Mouse (Mus musculus): Measurements from ENCODE around the gene Gpr158.

GRCm38 (mm10) chr2:21800045-21800444 is 432.7 kb downstream of the Gpr158 start:
- no peak for TF ChIP-seq CTCF (IDR thresholded peaks at IDR 0.05; ENCODE audit: control insufficient read depth, insufficient read depth, insufficient read length)
- no peak for TF ChIP-seq MAX (IDR thresholded peaks at IDR 0.05)
- no peak for TF ChIP-seq USF1 (IDR thresholded peaks at IDR 0.05; ENCODE audit: low read depth)
- no peak for TF ChIP-seq FOSL1 (IDR thresholded peaks at IDR 0.05; ENCODE audit: insufficient read depth, low read length, poor library complexity, severe bottlenecking)
- TF ChIP-seq MYOG (IDR thresholded peaks at IDR 0.05; ENCODE audit: control insufficient read depth, extremely low read depth, insufficient read length) = no peak
- no peak for TF ChIP-seq MYOD1 (IDR thresholded peaks at IDR 0.05; ENCODE audit: control insufficient read depth, insufficient read length, low read depth)
